In the genomic region with DNA sequence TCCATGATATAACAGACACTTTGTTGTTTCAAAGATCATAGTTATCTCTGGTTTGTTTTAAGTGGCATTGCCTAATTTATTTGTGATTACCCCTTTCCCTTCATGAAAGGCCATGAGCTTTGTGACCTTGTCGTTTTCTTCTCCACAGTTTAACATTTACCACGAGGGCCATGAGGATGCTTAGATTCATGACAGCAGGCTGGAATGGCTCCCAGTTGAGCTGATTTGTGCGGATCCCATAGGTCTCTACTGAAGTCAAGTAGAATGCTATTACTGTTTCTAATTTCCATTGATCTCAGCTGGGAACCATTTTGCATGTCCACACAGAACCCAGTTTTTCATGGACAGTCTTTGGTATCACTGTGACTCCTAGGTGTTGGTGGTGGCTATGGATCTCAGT, we compare ENCODE assay signal across 26 mouse cellular contexts.
"Had no signal": no experiment of that assay in that cellular context is flagged by ENCODE, and none has a peak within 500 bp of the region (broad histone marks: within the 10 kb centered on the region; RNA-seq: fewer than 3 reads in every experiment).

No protein-coding gene starts in this region.

- H3K9ac ChIP-seq: heart, embryonic 12.5 days; hindbrain, embryonic 12.5 days; hindbrain, embryonic 14.5 days; limb, embryonic 13.5 days; limb, embryonic 15.5 days; liver, embryonic 12.5 days; liver, embryonic 14.5 days had no signal

- H3K27me3 ChIP-seq: heart, embryonic 12.5 days; hindbrain, embryonic 12.5 days; limb, embryonic 13.5 days; limb, embryonic 15.5 days; liver, embryonic 12.5 days had no signal

- H3K36me3 ChIP-seq: liver, embryonic 12.5 days had no signal

- H3K4me1 ChIP-seq: heart, embryonic 10.5 days; hindbrain, embryonic 10.5 days; hindbrain, embryonic 12.5 days; limb, embryonic 15.5 days; liver, embryonic 12.5 days had no signal

- H3K4me2 ChIP-seq: heart, embryonic 12.5 days; hindbrain, embryonic 12.5 days; hindbrain, embryonic 14.5 days; limb, embryonic 13.5 days; limb, embryonic 15.5 days; liver, embryonic 12.5 days had no signal

- H3K4me3 ChIP-seq: gastrocnemius, adult 2 months; heart, embryonic 10.5 days; heart, embryonic 12.5 days; hindbrain, embryonic 10.5 days; hindbrain, embryonic 12.5 days; limb, embryonic 13.5 days; limb, embryonic 15.5 days; liver, embryonic 12.5 days had no signal

- H3K9me3 ChIP-seq: heart, embryonic 10.5 days; heart, embryonic 12.5 days; hindbrain, embryonic 10.5 days; hindbrain, embryonic 12.5 days; limb, embryonic 13.5 days; limb, embryonic 15.5 days; liver, embryonic 12.5 days had no signal

- H3K27ac ChIP-seq: gastrocnemius, adult 2 months; heart, embryonic 10.5 days; hindbrain, embryonic 10.5 days; hindbrain, embryonic 12.5 days; hindbrain, embryonic 14.5 days; limb, embryonic 13.5 days; limb, embryonic 15.5 days; liver, embryonic 12.5 days; liver, embryonic 14.5 days had no signal

- ATAC-seq: hindbrain, embryonic 16.5 days; inflammation-experienced regulatory T-cells, adult 6 months; intestine, embryonic 16.5 days; liver, embryonic 12.5 days had no signal

- DNase-seq: gastrocnemius, adult 2 months; gastrocnemius, postnatal 10 days; gastrocnemius, postnatal 25 days; heart, adult 18-20 months; heart, postnatal 10 days; heart, postnatal 4 days; kidney, adult 11 months; kidney, adult 2 months; kidney, adult 9 months; kidney, postnatal 14 days; layer of hippocampus, adult 9-11 months; layer of hippocampus, postnatal 36 days; left cerebral cortex, postnatal 4 days; lung, adult 18-20 months had no signal
